Mouse (Mus musculus) heart, embryonic 16.5 days (tissue): Measurements from ENCODE around the gene Ncapd2. TPM values are rescaled to one million over a fixed set of nuclear protein-coding genes. Genes with fewer than 3 reads are reported as not detected.

Source experiments
- ATAC-seq: fragments of 200-750 bp; cut with Nextera tagmentation; replicated peaks from 2 replicates; pipeline ENCODE4 v1.8.0; 2017; ENCODE audit warnings: moderate number of reproducible peaks; ENCODE audit not compliant: insufficient read depth, low FRiP score; ENCODE audit errors: extremely low read depth
- H3K27ac ChIP-seq: fragments of 300-500 bp; sonication (generic); 2 replicates; pipeline ENCODE4 v1.5.1; 2014; ENCODE audit warnings: mild to moderate bottlenecking, low read length, control low read depth, moderate library complexity
- H3K27me3 ChIP-seq: fragments of 300-500 bp; sonication (generic); 2 replicates; pipeline ENCODE4 v1.6.1; 2014; ENCODE audit warnings: low read length, mixed read lengths; ENCODE audit not compliant: control insufficient read depth, insufficient read depth
- H3K36me3 ChIP-seq: fragments of 300-500 bp; sonication (generic); 2 replicates; pipeline ENCODE4 v1.6.1; 2014; ENCODE audit not compliant: control insufficient read depth, insufficient read depth
- H3K4me1 ChIP-seq: fragments of 300-500 bp; sonication (generic); 2 replicates; pipeline ENCODE4 v1.6.1; 2014; ENCODE audit warnings: low read length, mixed read lengths; ENCODE audit not compliant: control insufficient read depth, insufficient read depth
- H3K4me2 ChIP-seq: fragments of 300-500 bp; sonication (generic); 2 replicates; pipeline ENCODE4 v1.6.1; 2014; ENCODE audit warnings: low read depth, mild to moderate bottlenecking, control low read depth, low read length
- H3K4me3 ChIP-seq: fragments of 300-500 bp; sonication (generic); 2 replicates; pipeline ENCODE4 v1.5.1; 2014; ENCODE audit warnings: mild to moderate bottlenecking, control low read depth, low read length
- H3K9ac ChIP-seq: fragments of 300-500 bp; sonication (generic); 2 replicates; pipeline ENCODE4 v1.6.1; 2014; ENCODE audit warnings: low read length, control low read depth
- H3K9me3 ChIP-seq: fragments of 300-500 bp; sonication (generic); replicated peaks from 2 replicates; pipeline ENCODE4 v1.6.1; 2016; ENCODE audit warnings: low read length; ENCODE audit not compliant: control insufficient read depth
- WGBS: fragments of 180-500 bp; shearing (Covaris S2); extraction: QIAGEN DNeasy Blood & Tissue Kit; methylation state at CpG from one replicate; pipeline ENCODE4 v1.1.7; 2014; 5-methylcytosine and 5-hydroxymethylcytosine counted together
- polyA plus RNA-seq: library from polyadenylated mRNA; unstranded; fragments of >200 nt; fragmentation: Nextera tagmentation; extraction: Ambion mirVana; gene quantifications from 2 replicates; pipeline ENCODE4 v1.2.1, GENCODE M21; 2015

The Ncapd2 gene
- polyA plus RNA-seq, 1 experiment from 2014 or later = 99.3 TPM

DNA sequence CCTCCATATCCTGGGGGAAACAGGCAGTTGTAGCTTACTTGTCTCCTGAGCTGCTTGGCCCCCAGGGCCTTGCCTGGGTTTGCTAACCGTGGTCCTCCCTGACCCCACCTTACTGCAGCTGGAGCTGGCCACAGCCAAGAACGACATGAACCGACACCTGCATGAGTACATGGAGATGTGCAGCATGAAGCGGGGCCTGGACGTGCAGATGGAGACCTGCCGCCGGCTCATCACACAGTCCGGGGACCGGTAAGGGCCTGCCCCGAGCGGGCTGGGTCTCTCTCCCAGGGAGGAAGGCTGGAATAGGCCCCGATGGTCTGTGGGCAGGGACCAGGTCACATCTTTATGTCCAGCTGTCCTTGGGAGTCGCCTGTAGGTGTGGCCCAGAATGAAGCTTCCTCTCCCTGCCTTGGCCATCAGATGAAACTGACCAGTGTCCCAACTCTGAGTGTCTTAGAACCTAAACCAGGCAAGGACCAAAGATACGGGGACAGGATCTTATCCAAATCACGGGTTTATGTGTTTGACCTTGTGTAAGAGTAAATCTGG lies 32.5 kb downstream of the Ncapd2 start:
- H3K9ac ChIP-seq = no peak overlapping the region
- 83% methylated on average over 15 of the region's 15 CpGs for WGBS
- no peak overlapping the region for H3K4me2 ChIP-seq
- no peak overlapping the region for H3K4me3 ChIP-seq
- peaks cover 17% of the 10 kb centered on the region for H3K4me1 ChIP-seq
- H3K9me3 ChIP-seq = no peaks in the 10 kb centered on the region
- H3K27ac ChIP-seq = no peak overlapping the region
- ATAC-seq = no peak
- no peaks in the 10 kb centered on the region for H3K27me3 ChIP-seq
- H3K36me3 ChIP-seq = peaks cover 31% of the 10 kb centered on the region

DNA sequence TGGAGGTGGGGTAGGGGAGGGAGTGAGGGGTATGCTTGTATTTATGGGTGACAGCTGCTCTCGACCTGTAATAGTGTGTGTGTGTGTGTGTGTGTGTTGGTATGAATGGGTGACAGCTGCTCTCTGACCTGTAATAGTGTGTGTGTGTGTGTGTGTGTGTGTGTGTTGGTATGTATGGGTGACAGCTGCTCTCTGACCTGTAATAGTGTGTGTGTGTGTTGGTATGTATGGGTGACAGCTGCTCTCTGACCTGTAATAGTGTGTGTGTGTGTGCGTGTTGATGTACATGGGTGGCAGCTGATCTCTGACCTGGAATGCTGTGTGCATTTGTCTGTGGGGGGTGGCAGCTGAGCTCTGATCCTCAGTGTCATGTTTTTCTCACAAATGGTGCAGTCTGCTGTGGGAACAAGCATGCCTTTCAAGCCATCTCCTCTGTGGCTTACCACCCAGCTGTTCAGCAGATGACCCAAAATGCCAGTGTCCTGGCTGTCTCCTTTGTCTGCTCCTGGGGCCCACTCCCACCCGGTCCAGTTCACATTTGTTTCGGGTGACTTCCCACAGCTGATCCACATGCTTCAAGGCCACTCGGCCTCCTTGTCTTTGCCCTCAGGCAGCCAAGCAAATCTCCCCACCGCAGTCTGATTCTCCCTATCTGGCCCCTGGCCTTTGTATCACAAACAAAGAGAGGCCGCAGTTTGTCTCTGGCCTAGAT lies 34.4 kb downstream of the Ncapd2 start:
- H3K4me3 ChIP-seq = no peak overlapping the region
- no peak overlapping the region for H3K9ac ChIP-seq
- 69% methylated on average over 7 of the region's 7 CpGs for WGBS

DNA sequence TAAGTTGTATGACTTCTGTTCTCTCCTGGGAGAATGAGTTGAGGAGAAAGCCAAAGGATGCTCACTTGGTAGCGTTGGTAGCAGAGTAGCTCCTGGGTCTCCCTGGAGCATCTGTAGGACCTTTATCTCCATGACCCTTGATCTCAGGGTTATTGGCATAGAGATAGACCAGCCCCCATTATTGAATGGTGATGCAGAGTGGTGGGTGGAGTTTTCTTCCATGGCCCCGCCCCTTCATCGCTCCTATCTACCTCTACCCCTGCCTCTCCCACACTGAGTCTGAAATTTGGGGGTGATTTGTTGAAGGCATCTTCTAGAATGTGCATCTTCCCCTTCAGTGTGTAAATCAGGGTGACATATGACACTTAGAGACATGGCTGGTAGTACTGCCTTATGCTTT lies 35.0 kb downstream of the Ncapd2 start:
- Histone ChIP-seq H3K27me3 (no peaks in the 10 kb centered on the region), H3K27ac (no peak overlapping the region), H3K4me3 (no peak overlapping the region), H3K4me1 (peaks cover 8% of the 10 kb centered on the region; the same call in 1 of the 2 replicates), H3K4me2 (no peak overlapping the region), H3K9ac (no peak overlapping the region), H3K36me3 (peaks cover 24% of the 10 kb centered on the region), H3K9me3 (no peaks in the 10 kb centered on the region)
- ATAC-seq = no peak
- WGBS = 80% methylated on average over 3 of the region's 3 CpGs

More for the DNA sequence above, 34.4 kb downstream of the Ncapd2 start:
- Histone ChIP-seq H3K27me3 (no peaks in the 10 kb centered on the region), H3K36me3 (peaks cover 24% of the 10 kb centered on the region), H3K4me1 (peaks cover 10% of the 10 kb centered on the region; the same call in 1 of the 2 replicates), H3K4me2 (no peak overlapping the region), H3K27ac (no peak overlapping the region), H3K9me3 (no peaks in the 10 kb centered on the region)
- no peak for ATAC-seq

DNA sequence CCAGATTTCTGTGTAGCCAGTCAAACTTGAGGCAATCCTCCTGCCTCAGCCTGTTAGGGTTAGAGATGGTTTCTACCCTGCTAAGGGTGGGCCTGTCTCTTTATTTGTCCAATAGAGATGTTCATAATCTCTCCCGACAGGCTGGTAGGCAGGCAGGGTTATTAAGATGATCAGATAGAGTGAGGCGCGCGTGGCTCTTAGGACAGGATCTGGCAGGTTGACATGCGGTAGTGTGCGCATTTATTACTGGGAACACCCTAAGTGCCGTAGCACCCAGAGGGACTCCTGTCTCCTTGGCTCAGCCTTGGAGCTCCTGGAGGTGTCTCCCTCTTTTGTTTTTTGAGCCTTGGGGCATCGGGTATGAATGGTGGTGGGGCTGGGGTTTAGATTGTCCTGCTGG lies 36.2 kb downstream of the Ncapd2 start:
- Histone ChIP-seq H3K27me3 (no peaks in the 10 kb centered on the region), H3K27ac (no peak overlapping the region), H3K36me3 (peaks cover 21% of the 10 kb centered on the region), H3K4me3 (no peak overlapping the region), H3K9ac (no peak overlapping the region), H3K9me3 (no peaks in the 10 kb centered on the region), H3K4me2 (no peak overlapping the region), H3K4me1 (no peaks in the 10 kb centered on the region)
- ATAC-seq = no peak
- 91% methylated on average over 8 of the region's 8 CpGs for WGBS

DNA sequence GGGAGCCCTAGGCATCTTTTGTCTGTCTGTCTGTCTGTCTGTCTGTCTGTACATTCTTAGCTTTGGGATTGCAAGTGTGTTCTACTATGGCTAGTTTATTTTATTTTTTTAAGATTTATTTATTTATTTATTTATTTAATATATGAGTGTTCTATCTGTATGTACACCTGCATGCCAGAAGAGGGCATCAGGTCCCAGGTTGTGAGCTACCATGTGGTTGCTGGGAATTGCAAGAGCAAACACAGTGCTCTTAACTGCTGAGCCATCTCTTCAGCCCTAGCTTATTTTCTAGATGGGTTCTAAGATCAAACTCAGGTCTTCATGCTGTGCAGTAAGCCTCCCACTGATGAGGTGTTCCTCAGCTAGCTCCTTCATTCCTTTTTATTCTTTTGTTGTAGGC lies 37.0 kb downstream of the Ncapd2 start:
- peaks cover 20% of the 10 kb centered on the region for H3K36me3 ChIP-seq
- no peak overlapping the region for H3K4me2 ChIP-seq
- no peak overlapping the region for H3K9ac ChIP-seq
- H3K9me3 ChIP-seq = no peaks in the 10 kb centered on the region
- H3K27ac ChIP-seq = no peak overlapping the region
- no peaks in the 10 kb centered on the region for H3K27me3 ChIP-seq
- no peak overlapping the region for H3K4me3 ChIP-seq
- peaks cover 4% of the 10 kb centered on the region for H3K4me1 ChIP-seq
- ATAC-seq = no peak

DNA sequence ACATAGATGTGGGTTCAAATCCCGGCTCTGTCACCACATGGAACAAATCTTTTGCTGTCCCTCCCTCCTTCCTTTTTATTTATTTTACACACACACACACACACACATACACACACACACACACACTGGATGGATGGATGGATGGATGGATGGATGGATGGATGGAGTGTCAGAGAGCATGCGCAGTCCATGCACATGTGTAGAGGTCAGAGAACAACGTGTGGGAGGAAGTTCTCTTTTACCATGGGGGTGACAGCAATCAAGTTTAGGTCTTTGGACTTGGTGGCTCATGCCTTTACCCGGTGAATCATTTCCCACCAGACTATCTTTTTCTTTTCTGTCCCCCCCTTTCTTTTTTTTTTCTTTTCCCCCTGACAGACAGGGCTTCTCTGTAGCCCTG lies 37.8 kb downstream of the Ncapd2 start:
- Histone ChIP-seq H3K27me3 (no peaks in the 10 kb centered on the region), H3K9me3 (no peaks in the 10 kb centered on the region), H3K9ac (no peak overlapping the region), H3K27ac (no peak overlapping the region), H3K4me3 (no peak overlapping the region), H3K36me3 (peaks cover 12% of the 10 kb centered on the region), H3K4me2 (no peak overlapping the region), H3K4me1 (peaks cover 12% of the 10 kb centered on the region)
- no peak for ATAC-seq
- WGBS = 86% methylated on average over 4 of the region's 4 CpGs

DNA sequence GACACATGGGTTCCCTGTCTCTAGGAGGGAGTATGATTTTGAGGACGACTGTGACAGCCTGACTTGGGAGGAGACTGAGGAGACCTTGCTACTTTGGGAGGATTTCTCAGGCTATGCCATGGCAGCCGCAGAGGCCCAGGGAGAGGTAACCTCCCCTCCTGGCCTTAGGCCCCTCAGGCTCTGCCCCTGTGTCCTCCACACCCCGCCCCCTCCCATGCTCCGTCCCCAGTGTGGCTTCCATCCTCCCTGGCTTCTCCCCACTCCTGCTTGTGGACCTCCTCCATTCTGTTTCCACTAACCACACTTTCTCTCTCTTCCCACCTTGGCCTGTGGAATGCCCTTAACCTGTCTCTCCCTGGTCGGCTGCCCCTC lies 38.5 kb downstream of the Ncapd2 start:
- Histone ChIP-seq H3K4me3 (no peak overlapping the region), H3K27ac (no peak overlapping the region), H3K9ac (no peak overlapping the region), H3K36me3 (peaks cover 12% of the 10 kb centered on the region), H3K4me2 (no peak overlapping the region), H3K4me1 (peaks cover 19% of the 10 kb centered on the region), H3K9me3 (no peaks in the 10 kb centered on the region), H3K27me3 (no peaks in the 10 kb centered on the region)
- 87% methylated on average over 5 of the region's 5 CpGs for WGBS
- ATAC-seq = no peak

DNA sequence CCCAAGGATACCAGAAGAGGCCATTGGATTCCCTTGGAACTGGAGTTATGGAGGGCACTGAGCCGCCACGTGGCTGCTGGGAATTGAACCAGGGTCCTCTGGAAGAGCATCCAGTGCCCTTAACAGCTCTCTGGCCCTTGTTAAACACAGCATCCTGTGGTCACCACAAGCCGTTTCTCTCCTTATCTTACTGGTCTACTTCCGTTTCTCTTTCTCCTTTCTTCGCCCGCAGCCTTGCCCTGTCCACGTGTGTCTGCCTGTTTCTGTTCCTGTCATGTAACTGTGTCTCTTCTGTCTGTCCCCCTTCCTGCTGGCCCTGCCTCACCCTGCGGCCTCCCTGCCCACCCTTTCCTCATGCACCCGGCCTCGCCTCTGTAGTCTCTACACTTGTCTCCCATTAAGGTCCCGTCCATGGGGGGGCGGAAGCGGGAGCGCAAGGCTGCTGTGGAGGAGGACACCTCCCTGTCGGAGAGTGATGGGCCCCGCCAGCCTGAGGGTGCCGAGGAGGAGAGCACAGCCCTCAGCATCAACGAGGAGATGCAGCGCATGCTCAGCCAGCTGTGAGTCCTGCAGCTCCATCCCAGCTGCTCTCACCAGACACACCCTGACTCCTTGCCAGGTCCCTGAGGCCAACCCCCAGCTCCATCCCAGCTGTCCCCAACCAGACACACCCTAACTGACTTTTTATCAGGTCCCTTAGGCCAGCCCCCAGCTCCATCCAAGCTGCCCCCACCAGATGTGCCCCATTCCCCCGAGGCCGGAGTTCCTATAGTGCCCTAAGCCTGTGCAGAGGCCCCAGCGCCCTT lies 39.1 kb downstream of the Ncapd2 start:
- H3K4me2 ChIP-seq = no peak overlapping the region
- H3K9ac ChIP-seq = no peak overlapping the region
- peaks cover 9% of the 10 kb centered on the region for H3K36me3 ChIP-seq
- H3K9me3 ChIP-seq = no peaks in the 10 kb centered on the region
- peaks cover 25% of the 10 kb centered on the region for H3K4me1 ChIP-seq
- no peak overlapping the region for H3K4me3 ChIP-seq
- H3K27ac ChIP-seq = no peak overlapping the region
- ATAC-seq = no peak
- H3K27me3 ChIP-seq = no peaks in the 10 kb centered on the region
- 71% methylated on average over 22 of the region's 22 CpGs for WGBS

DNA sequence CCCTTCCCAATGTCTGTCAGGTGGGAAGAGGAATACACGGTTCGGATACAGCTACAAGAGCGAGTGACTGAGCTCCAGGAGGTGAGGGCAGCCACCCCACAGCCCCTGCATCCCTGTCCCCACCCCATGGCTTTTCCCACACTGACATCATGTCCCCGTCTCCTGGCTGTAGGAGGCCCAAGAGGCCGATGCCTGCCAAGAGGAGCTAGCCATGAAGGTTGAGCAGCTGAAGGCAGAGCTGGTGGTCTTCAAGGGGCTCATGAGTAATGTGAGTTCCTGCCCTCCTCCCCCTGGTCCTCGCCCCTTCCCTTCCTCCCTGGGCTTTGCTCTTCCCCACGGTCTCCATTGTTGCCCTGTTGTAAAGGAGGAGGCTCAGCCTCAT lies 41.9 kb downstream of the Ncapd2 start:
- peaks cover 46% of the 10 kb centered on the region for H3K4me1 ChIP-seq
- no peak for ATAC-seq
- peaks cover 7% of the 10 kb centered on the region for H3K36me3 ChIP-seq
- H3K9ac ChIP-seq = peak overlapping the region; percentile 74
- WGBS = 63% methylated on average over 7 of the region's 7 CpGs
- peak overlapping the region; percentile 79 for H3K4me2 ChIP-seq
- H3K27ac ChIP-seq = peak overlapping the region; percentile 95
- H3K27me3 ChIP-seq = no peaks in the 10 kb centered on the region
- H3K9me3 ChIP-seq = no peaks in the 10 kb centered on the region
- H3K4me3 ChIP-seq = peak overlapping the region; percentile 15; the same call in 1 of the 2 replicates
